Mouse (Mus musculus) neural tube, embryonic 11.5 days (tissue): Measurements from ENCODE around the gene Tmem211. TPM values are rescaled to one million over a fixed set of nuclear protein-coding genes. Genes with fewer than 3 reads are reported as not detected.

Experiments
- ATAC-seq: fragments of 200-750 bp; cut with Nextera tagmentation; 2 replicates; pipeline ENCODE4 v1.8.0; 2017; ENCODE audit warnings: moderate number of reproducible peaks, mild to moderate bottlenecking, moderate TSS enrichment, moderate library complexity; ENCODE audit not compliant: insufficient read depth, low FRiP score, low TSS enrichment
- DNase-seq: peaks from one replicate; pipeline ENCODE4 v3.0.0-alpha.2; 2015; ENCODE audit warnings: low spot score
- H3K27ac ChIP-seq: fragments of 300-500 bp; sonication (generic); 2 replicates; pipeline ENCODE4 v1.5.1; 2014; ENCODE audit warnings: low read depth, mild to moderate bottlenecking, low read length
- H3K27me3 ChIP-seq: fragments of 300-500 bp; sonication (generic); 2 replicates; pipeline ENCODE4 v1.6.1; 2014; ENCODE audit warnings: mild to moderate bottlenecking, low read length, mixed read lengths; ENCODE audit not compliant: control insufficient read depth, insufficient read depth
- H3K36me3 ChIP-seq: fragments of 300-500 bp; sonication (generic); 2 replicates; pipeline ENCODE4 v1.6.1; 2014; ENCODE audit warnings: mild to moderate bottlenecking, low read length, moderate library complexity, mixed read lengths; ENCODE audit not compliant: control insufficient read depth, insufficient read depth
- H3K4me1 ChIP-seq: fragments of 300-500 bp; sonication (generic); 2 replicates; pipeline ENCODE4 v1.6.1; 2014; ENCODE audit warnings: low read length, mixed read lengths; ENCODE audit not compliant: control insufficient read depth, insufficient read depth
- H3K4me2 ChIP-seq: fragments of 300-500 bp; sonication (generic); 2 replicates; pipeline ENCODE4 v1.6.1; 2014; ENCODE audit warnings: low read depth, mild to moderate bottlenecking, moderate library complexity
- H3K4me3 ChIP-seq: fragments of 300-500 bp; sonication (generic); 2 replicates; pipeline ENCODE4 v1.5.1; 2014; ENCODE audit warnings: low read depth, low read length
- H3K9ac ChIP-seq: fragments of 300-500 bp; sonication (generic); 2 replicates; pipeline ENCODE4 v1.6.1; 2014; ENCODE audit warnings: mild to moderate bottlenecking, low read length
- H3K9me3 ChIP-seq: fragments of 300-500 bp; sonication (generic); 2 replicates; pipeline ENCODE4 v1.6.1; 2016; ENCODE audit warnings: low read length; ENCODE audit not compliant: control insufficient read depth
- WGBS: fragments of 180-500 bp; shearing (Covaris S2); extraction: QIAGEN DNeasy Blood & Tissue Kit; methylation state at CpG from one replicate; pipeline ENCODE4 v1.1.7; 2014; 5-methylcytosine and 5-hydroxymethylcytosine counted together
- polyA plus RNA-seq: library from polyadenylated mRNA; unstranded; fragments of >200 nt; fragmentation: Nextera tagmentation; extraction: Ambion mirVana; gene quantifications from 2 replicates; pipeline ENCODE4 v1.2.1, GENCODE M21; 2014

The Tmem211 gene
- polyA plus RNA-seq, 1 experiment from 2014 or later: not detected

DNA sequence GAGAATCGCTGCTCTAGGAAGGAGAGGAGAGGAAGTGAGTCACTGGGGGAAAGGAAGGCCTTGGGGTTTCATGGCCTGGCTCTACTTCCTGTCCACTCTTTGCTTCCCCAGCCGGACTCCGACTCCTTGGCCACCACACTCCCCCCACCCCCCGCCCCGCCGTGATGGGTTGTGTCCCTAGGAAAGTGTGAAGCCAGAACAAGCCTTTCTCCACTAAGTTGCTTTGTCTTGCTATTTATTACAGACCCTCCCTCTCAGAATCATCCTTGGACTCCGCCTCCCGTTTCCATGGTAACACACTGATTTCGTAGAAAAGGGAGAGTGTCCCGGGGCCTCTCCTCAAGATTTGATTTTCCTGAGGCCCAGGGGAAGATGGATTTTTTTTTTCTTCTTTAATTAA is 1.4 kb upstream of the Tmem211 start:
- WGBS: 11% methylated on average over 10 of the region's 10 CpGs
- ATAC-seq (no peak), DNase-seq (peak; percentile 60)
- no peaks in the 10 kb centered on the region for H3K9me3 ChIP-seq
- H3K9ac ChIP-seq: no peak overlapping the region
- no peaks in the 10 kb centered on the region for H3K27me3 ChIP-seq
- no peak overlapping the region for H3K27ac ChIP-seq
- no peaks in the 10 kb centered on the region for H3K36me3 ChIP-seq
- H3K4me2 ChIP-seq: no peak overlapping the region
- H3K4me1 ChIP-seq: peaks cover 7% of the 10 kb centered on the region
- H3K4me3 ChIP-seq: no peak overlapping the region

DNA sequence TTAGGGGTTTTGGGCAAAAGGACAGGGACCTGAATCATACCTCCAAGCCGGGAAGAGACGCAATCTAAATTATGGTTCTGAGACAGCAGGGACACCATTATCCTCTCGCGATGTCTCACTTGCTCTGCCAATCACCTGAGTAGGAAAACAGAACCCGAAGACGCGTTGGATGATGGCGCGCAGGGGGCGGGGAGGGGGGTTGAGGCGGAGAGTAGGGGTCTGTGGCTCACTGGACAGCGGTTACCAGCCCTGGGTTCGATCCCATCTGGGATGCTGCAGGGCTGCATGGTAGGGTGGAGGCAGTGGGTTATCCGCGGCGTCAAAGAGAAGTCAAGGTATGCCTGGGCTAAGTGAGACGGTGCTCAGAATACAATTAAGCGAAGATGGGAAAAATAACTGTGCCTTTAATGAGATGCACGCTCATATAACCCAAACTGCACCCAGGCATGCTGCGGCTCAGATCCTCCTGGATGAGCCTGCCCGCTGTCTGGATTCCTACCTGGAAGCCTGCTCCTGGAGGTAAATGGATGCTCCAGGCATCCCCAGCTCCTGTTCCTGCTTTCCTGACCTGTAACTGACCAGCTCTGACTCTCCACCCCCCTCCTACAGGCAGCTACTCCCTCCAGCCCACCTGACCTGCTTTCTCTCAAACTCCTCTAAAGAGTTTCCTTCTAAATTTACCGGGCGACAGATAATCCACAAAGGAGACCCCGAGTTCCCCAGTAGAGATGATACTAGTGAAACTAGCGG is 848 bp upstream of the Tmem211 start:
- no peaks in the 10 kb centered on the region for H3K9me3 ChIP-seq
- peak overlapping the region; percentile 35; the same call in 1 of the 2 replicates for H3K27ac ChIP-seq
- peaks cover 7% of the 10 kb centered on the region for H3K4me1 ChIP-seq
- DNase-seq: peak; percentile 46
- no peaks in the 10 kb centered on the region for H3K27me3 ChIP-seq
- peak; percentile 36 for ATAC-seq
- H3K36me3 ChIP-seq: no peaks in the 10 kb centered on the region
- no peak overlapping the region for H3K4me3 ChIP-seq
- H3K9ac ChIP-seq: peak overlapping the region; percentile 8; the same call in 1 of the 2 replicates
- H3K4me2 ChIP-seq: peak overlapping the region; percentile 39
- 11% methylated on average over 22 of the region's 25 CpGs for WGBS

- Histone ChIP-seq H3K9me3 (no peaks in the 10 kb centered on the region), H3K4me2 (no peak overlapping the region), H3K27me3 (no peaks in the 10 kb centered on the region), H3K36me3 (no peaks in the 10 kb centered on the region), H3K4me3 (no peak overlapping the region), H3K4me1 (peaks cover 7% of the 10 kb centered on the region), H3K9ac (no peak overlapping the region), H3K27ac (no peak overlapping the region)
- DNase-seq: no peak
- 75% methylated on average over 5 of the region's 5 CpGs for WGBS
- no peak for ATAC-seq
Observed at GRCm38 (mm10) chr5:113230196-113230595, 3.5 kb downstream of the Tmem211 start.

- whole genome bisulfite sequencing: 93% methylated on average over 8 of the region's 8 CpGs
- H3K27me3 ChIP-seq: no peaks in the 10 kb centered on the region
Observed at GRCm38 (mm10) chr5:113249263-113249930, 22.7 kb downstream of the Tmem211 start.

GRCm38 (mm10) chr5:113250806-113251205 is 24.1 kb downstream of the Tmem211 start:
- H3K4me1 ChIP-seq: no peaks in the 10 kb centered on the region
- ATAC-seq: no peak
- H3K4me3 ChIP-seq: no peak overlapping the region
- 90% methylated on average over 11 of the region's 11 CpGs for WGBS
- no peak overlapping the region for H3K9ac ChIP-seq
- DNase-seq: no peak
- no peaks in the 10 kb centered on the region for H3K36me3 ChIP-seq
- no peak overlapping the region for H3K27ac ChIP-seq
- no peaks in the 10 kb centered on the region for H3K9me3 ChIP-seq
- no peak overlapping the region for H3K4me2 ChIP-seq
- H3K27me3 ChIP-seq: no peaks in the 10 kb centered on the region

More at GRCm38 (mm10) chr5:113249263-113249930, 22.7 kb downstream of the Tmem211 start:
- ATAC-seq (no peak), DNase-seq (no peak)
- Histone ChIP-seq H3K4me3 (no peak overlapping the region), H3K9me3 (no peaks in the 10 kb centered on the region), H3K4me1 (no peaks in the 10 kb centered on the region), H3K9ac (no peak overlapping the region), H3K4me2 (no peak overlapping the region), H3K36me3 (no peaks in the 10 kb centered on the region), H3K27ac (no peak overlapping the region)

- Histone ChIP-seq H3K9ac (no peak overlapping the region), H3K4me2 (no peak overlapping the region), H3K36me3 (no peaks in the 10 kb centered on the region), H3K4me1 (no peaks in the 10 kb centered on the region), H3K27ac (no peak overlapping the region), H3K9me3 (no peaks in the 10 kb centered on the region), H3K27me3 (no peaks in the 10 kb centered on the region), H3K4me3 (no peak overlapping the region)
- no peak for ATAC-seq
- WGBS: 86% methylated on average over 8 of the region's 8 CpGs
- no peak for DNase-seq
Observed at GRCm38 (mm10) chr5:113265637-113266036, 38.9 kb downstream of the Tmem211 start.

DNA sequence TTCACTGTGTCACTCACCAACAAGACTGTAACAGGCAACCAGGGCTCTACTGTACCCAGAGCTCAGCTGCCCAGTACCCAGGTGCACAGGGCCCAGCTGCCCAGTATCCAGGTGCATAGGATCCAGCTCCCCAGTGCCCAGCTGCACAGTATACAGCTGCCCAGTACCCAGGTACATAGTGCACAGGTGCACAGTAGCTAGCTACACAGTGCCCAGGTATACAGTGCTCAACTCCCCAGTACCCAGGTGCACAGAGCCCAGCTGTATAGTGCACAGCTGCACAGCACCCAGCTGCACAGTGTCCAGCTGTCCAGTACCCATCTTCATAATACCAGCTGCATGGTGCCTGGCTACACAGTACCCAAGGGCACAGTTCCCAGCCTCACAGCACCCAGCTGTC is 41.5 kb downstream of the Tmem211 start:
- Histone ChIP-seq H3K36me3 (no peaks in the 10 kb centered on the region), H3K27ac (no peak overlapping the region), H3K4me2 (no peak overlapping the region), H3K4me3 (no peak overlapping the region), H3K9ac (no peak overlapping the region), H3K9me3 (no peaks in the 10 kb centered on the region), H3K4me1 (no peaks in the 10 kb centered on the region), H3K27me3 (no peaks in the 10 kb centered on the region)
- no peak for ATAC-seq
- no peak for DNase-seq

DNA sequence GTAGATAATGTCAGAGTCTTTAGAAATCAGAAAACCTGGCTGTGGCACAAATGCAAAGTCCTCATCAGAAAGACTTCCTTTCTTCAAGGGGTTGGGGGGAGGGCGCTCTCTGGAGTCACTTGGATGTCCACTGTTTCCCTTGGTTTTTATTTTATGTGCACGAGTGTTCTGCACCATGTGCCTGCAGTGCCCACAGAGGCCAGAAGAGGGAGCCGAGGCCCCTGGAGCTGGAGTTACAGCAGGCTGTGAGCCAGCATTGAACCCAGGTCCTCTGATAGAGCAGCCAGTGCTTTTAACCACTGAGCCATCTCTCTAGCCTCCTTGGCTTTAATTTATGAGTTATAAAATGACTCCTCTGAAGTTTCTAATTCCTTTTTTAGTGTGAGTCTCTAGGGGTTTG is 43.3 kb downstream of the Tmem211 start:
- Histone ChIP-seq H3K9me3 (no peaks in the 10 kb centered on the region), H3K4me1 (no peaks in the 10 kb centered on the region), H3K4me3 (no peak overlapping the region), H3K4me2 (no peak overlapping the region), H3K9ac (no peak overlapping the region), H3K27me3 (no peaks in the 10 kb centered on the region), H3K36me3 (no peaks in the 10 kb centered on the region; the same call in 1 of the 2 replicates), H3K27ac (no peak overlapping the region)
- ATAC-seq (no peak), DNase-seq (peak; percentile 40)
- 85% methylated on average over 3 of the region's 3 CpGs for WGBS
